19 mouse cellular contexts compared by ENCODE assay signal in the genomic region with DNA sequence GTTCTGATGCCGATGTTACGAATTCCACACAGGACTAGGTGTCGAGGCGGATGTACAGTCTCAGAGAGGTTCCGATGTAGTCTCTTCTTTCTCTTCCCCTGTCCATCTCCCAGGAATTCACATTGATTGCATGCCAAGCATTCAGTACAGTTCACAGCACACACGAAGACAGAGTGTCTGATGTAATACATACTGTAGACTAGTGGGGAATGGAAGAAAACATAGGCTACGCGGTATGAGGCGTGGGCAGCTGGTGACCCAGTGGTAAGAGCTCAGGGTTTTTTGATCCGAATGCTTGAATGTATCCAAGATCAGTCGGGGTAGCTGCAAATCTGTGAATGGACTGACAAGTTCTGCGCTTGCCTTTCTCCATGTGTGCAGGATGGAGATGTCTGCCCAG. TPM values are rescaled to one million over a fixed set of nuclear protein-coding genes. Genes with fewer than 3 reads are reported as not detected.
"Had no signal": no experiment of that assay in that cellular context is flagged by ENCODE, and none has a peak within 500 bp of the region (broad histone marks: within the 10 kb centered on the region; RNA-seq: fewer than 3 reads in every experiment).

No protein-coding gene starts in this region.

- H3K36me3 ChIP-seq: liver, embryonic 13.5 days; midbrain, embryonic 12.5 days; neural tube, embryonic 13.5 days had no signal

- H3K27ac ChIP-seq: left cerebral cortex, adult 2 months; liver, embryonic 13.5 days; midbrain, embryonic 12.5 days; neural tube, embryonic 13.5 days had no signal

- H3K4me3 ChIP-seq: left cerebral cortex, adult 2 months; liver, embryonic 13.5 days; midbrain, embryonic 12.5 days; neural tube, embryonic 13.5 days had no signal

- DNase-seq: kidney, adult 2 months; kidney, postnatal 10 days; kidney, postnatal 36 days; layer of hippocampus, postnatal 36 days; liver, embryonic 13.5 days; lung, adult 2 months; lung, postnatal 14 days; lung, postnatal 4 days; thymus, adult 18-20 months; thymus, postnatal 36 days had no signal

- H3K27me3 ChIP-seq: liver, embryonic 13.5 days; neural tube, embryonic 13.5 days had no signal

- H3K9ac ChIP-seq: liver, embryonic 13.5 days; midbrain, embryonic 12.5 days; neural tube, embryonic 13.5 days had no signal

- H3K4me2 ChIP-seq: liver, embryonic 13.5 days; midbrain, embryonic 12.5 days; neural tube, embryonic 13.5 days had no signal

- H3K4me1 ChIP-seq: liver, embryonic 13.5 days; neural tube, embryonic 13.5 days had no signal

- H3K9me3 ChIP-seq: liver, embryonic 13.5 days; midbrain, embryonic 12.5 days; neural tube, embryonic 13.5 days had no signal

RNA-seq across cellular contexts. Expression of a gene that starts 25.0 kb away (rescaled TPM):
- total RNA-seq: liver, adult 2 months; megakaryocyte progenitor cell, adult 5-6 weeks; megakaryocyte-erythroid progenitor cell, adult 5-6 weeks had no signal
- polyA plus RNA-seq: kidney, embryonic 14.5 days; liver, adult 2 months; liver, embryonic 13.5 days; liver, embryonic 16.5 days; spleen, adult 2 months had no signal
